Mouse (Mus musculus) embryonic facial prominence, embryonic 10.5 days (tissue): ENCODE measurements at regions not wholly inside any gene's neighbourhood (a gene's known extent, or its start where the extent isn't known, plus 50 kb on each side); places are given as distances from the start of the nearest gene placed in this dataset.

Experiments
- DNase-seq: peaks from one replicate; pipeline ENCODE4 v3.0.0-alpha.2; 2017; ENCODE audit warnings: low spot score
- H3K27ac ChIP-seq: fragments of 300-500 bp; sonication (generic); replicated peaks from 2 replicates; pipeline ENCODE4 v1.5.1; 2016; ENCODE audit warnings: mild to moderate bottlenecking
- H3K27me3 ChIP-seq: fragments of 300-500 bp; sonication (generic); replicated peaks from 2 replicates; pipeline ENCODE4 v1.6.1; 2016; ENCODE audit warnings: low read depth, mild to moderate bottlenecking; ENCODE audit not compliant: poor library complexity, severe bottlenecking
- H3K36me3 ChIP-seq: fragments of 300-500 bp; sonication (generic); replicated peaks from 2 replicates; pipeline ENCODE4 v1.6.1; 2016; ENCODE audit warnings: mild to moderate bottlenecking, moderate library complexity
- H3K4me1 ChIP-seq: fragments of 300-500 bp; sonication (generic); 2 replicates; pipeline ENCODE4 v1.6.1; 2016
- H3K4me3 ChIP-seq: fragments of 300-500 bp; sonication (generic); 2 replicates; pipeline ENCODE4 v1.5.1; 2016; ENCODE audit warnings: mild to moderate bottlenecking, moderate library complexity
- H3K9me3 ChIP-seq: fragments of 300-500 bp; sonication (generic); 2 replicates; pipeline ENCODE4 v1.6.1; 2016; ENCODE audit warnings: mild to moderate bottlenecking
- WGBS: fragments of 180-500 bp; shearing (Covaris S2); methylation state at CpG from one replicate; pipeline ENCODE4 v1.1.7; 2016; 5-methylcytosine and 5-hydroxymethylcytosine counted together

DNA sequence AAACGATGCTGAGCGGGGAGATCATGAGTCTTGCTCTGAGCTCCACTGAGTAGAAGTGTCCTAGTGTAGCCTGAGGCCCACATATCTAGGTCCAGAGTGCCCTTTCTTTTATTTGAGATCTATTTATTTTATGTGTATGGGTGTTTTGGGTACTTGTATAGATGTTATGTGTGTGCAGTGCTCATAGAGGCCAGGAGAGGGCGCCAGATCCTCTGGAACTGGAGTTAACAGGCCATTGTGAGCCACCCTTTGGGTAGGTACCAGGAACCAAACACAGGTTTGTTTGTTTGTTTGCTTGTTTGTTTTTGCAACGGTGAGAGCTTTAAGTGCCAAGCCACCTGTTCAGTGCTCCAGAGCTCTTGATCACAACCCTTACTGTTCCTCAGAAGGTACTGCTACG is 378.5 kb upstream of the Kazn start:
- peaks cover 34% of the 10 kb centered on the region for H3K4me1 ChIP-seq

DNA sequence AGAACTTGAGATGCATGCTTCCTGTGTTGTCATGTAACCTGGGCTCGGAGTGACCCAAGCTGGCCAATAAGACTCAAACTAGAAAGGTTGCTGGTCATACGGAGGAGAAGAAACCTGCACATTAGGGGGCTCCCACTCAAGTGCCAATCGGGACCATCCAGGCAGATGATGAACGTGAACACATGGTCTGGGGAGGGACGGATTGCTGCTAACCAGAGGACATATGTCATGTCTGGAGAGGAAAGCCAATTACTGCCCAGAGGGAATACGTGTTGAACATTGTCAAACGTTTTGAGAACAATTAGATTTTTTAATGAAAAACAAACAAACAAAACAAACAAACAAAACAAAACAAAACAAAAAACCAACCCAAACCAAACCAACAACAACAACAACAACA is 377.7 kb upstream of the Kazn start:
- WGBS, result 77% methylated on average over 7 of the region's 7 CpGs
- no peak overlapping the region for H3K4me3 ChIP-seq

More for the DNA sequence above, 378.5 kb upstream of the Kazn start:
- 65% methylated on average over 5 of the region's 5 CpGs for WGBS
- no peaks in the 10 kb centered on the region for H3K36me3 ChIP-seq
- DNase-seq, result peak; percentile 48
- 0 out of 2 replicates have a peak, but pooled peaks cover 2% of the 10 kb centered on the region for H3K27me3 ChIP-seq
- H3K27ac ChIP-seq, result no peak overlapping the region
- H3K4me3 ChIP-seq, result no peak overlapping the region
- no peaks in the 10 kb centered on the region for H3K9me3 ChIP-seq

DNA sequence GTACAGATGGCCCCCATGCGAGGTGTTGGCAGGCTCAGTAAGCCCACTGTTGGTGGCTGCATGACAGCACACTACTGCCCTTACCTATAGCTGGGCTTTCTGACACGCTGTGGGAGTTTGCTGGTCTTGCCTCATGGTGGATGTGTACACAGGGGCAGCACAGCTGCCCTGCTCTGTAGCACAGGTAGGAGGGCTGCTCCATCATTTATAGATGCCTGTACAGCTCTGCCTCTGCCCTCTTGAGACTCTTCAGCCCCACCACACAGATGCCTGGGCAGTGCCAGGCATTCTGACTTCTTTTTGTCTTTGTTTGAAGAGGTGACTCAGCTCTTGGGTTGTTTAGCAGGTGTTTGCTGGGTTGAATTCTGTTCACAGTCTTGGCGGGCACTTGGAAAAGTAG is 365.9 kb upstream of the Kazn start:
- no peak for DNase-seq
- no peaks in the 10 kb centered on the region for H3K36me3 ChIP-seq
- H3K4me1 ChIP-seq, result no peaks in the 10 kb centered on the region
- WGBS, result 89% methylated on average over 3 of the region's 3 CpGs
- H3K9me3 ChIP-seq, result no peaks in the 10 kb centered on the region
- no peak overlapping the region for H3K4me3 ChIP-seq
- H3K27me3 ChIP-seq, result no peaks in the 10 kb centered on the region
- no peak overlapping the region for H3K27ac ChIP-seq

More for the DNA sequence above, 377.7 kb upstream of the Kazn start:
- H3K27ac ChIP-seq, result no peak overlapping the region
- peaks cover 26% of the 10 kb centered on the region for H3K4me1 ChIP-seq
- no peaks in the 10 kb centered on the region for H3K36me3 ChIP-seq
- 0 out of 2 replicates have a peak, but pooled peaks cover 2% of the 10 kb centered on the region for H3K27me3 ChIP-seq
- DNase-seq, result no peak
- no peaks in the 10 kb centered on the region for H3K9me3 ChIP-seq

DNA sequence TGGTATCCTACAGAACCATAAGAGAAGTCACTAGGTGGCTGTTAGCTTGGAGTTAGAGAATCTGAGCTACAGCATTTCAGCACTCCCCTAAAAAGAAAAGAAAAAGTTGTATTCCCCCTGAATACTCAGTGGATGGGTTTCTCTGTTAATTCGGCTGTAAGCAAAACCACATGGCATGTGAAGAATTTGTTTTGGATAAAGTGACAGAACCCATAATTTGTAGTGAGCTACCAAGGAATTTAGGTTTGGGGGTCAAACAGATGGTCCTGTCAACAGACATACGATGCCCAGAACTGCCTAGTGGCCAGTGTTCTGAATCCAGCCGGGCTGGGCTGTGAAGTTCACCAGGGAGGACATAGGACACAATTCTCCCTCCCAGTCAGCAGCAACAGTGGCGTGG is 358.0 kb upstream of the Kazn start:
- Histone ChIP-seq H3K27me3 (no peaks in the 10 kb centered on the region), H3K4me1 (peaks cover 12% of the 10 kb centered on the region), H3K4me3 (no peak overlapping the region), H3K36me3 (no peaks in the 10 kb centered on the region), H3K27ac (no peak overlapping the region), H3K9me3 (no peaks in the 10 kb centered on the region)
- no peak for DNase-seq
- 54% methylated on average over 4 of the region's 4 CpGs for WGBS

DNA sequence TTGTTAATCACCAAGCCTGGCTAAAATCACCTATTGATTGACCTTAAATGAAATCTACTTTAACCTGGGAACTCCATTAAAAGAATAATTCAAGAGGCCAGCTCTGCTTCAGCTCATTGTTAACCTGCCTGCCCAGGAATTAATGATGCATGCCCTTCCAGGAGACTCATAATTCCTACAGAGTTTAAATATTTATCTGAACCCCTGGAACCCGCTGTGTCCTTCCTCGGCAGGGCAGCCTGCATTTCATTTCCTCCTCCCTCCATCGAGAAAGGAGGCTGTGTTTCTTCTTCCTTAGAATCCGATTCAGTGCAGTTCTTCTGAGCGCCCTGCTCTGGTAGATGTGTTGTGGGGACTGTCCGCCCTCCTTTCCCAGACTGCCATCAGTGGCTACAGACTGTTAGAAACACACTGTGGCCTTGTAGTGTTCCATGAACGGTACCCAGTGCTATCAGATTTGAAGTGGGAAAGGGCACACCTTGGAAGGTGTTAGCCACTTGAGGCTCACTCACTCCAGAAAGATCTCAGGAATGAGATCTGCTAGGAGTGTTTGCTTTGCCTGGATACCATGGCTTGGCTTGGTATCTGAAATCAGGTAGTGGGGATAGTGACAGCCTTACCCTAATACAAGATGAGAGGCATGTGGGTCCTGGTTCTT is 350.0 kb upstream of the Kazn start:
- Histone ChIP-seq H3K27me3 (peaks cover 11% of the 10 kb centered on the region; the same call in 1 of the 2 replicates), H3K9me3 (no peaks in the 10 kb centered on the region), H3K4me3 (no peak overlapping the region), H3K36me3 (no peaks in the 10 kb centered on the region), H3K4me1 (peaks cover 37% of the 10 kb centered on the region), H3K27ac (no peak overlapping the region; the same call in 1 of the 2 replicates)
- DNase-seq, result no peak
- whole genome bisulfite sequencing, result 72% methylated on average over 7 of the region's 7 CpGs

DNA sequence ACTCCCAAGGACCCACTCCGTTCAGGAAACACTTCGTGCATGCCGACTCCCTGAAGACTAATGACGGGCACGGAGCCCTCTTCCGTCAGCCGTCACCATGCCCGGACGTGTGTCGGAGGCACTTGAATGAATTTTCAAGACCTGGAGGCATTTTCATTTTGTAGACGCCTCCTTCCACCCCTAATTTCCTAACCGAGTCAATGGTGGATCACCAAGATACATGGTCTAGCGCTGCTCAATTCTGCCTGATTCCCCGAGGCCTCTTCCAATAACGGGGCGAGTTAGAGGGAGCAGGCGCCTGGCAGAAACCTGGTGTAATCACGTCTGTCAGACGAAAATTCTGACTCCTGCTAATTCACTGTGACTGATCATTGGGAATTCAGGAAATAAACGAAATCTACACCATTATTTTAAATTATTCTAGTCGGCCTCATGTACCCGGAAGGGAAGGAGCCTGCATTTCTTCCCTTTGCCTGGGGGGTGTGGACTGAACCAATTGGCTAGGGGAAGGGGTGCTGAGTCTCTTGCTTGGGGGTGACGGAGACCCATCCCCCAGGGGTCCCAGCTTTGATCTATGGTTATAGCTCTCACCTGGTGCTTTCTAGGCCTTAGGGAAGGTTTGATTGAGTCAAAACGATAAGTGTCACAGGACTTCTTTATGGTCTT is 349.4 kb upstream of the Kazn start:
- H3K27ac ChIP-seq, result peak overlapping the region; percentile 19; the same call in 1 of the 2 replicates
- peaks cover 37% of the 10 kb centered on the region for H3K4me1 ChIP-seq
- peaks cover 11% of the 10 kb centered on the region; the same call in 1 of the 2 replicates for H3K27me3 ChIP-seq
- WGBS, result 63% methylated on average over 24 of the region's 24 CpGs
- peak; percentile 40 for DNase-seq
- H3K36me3 ChIP-seq, result no peaks in the 10 kb centered on the region
- H3K9me3 ChIP-seq, result no peaks in the 10 kb centered on the region
- H3K4me3 ChIP-seq, result peak overlapping the region; percentile 8; the same call in 1 of the 2 replicates

DNA sequence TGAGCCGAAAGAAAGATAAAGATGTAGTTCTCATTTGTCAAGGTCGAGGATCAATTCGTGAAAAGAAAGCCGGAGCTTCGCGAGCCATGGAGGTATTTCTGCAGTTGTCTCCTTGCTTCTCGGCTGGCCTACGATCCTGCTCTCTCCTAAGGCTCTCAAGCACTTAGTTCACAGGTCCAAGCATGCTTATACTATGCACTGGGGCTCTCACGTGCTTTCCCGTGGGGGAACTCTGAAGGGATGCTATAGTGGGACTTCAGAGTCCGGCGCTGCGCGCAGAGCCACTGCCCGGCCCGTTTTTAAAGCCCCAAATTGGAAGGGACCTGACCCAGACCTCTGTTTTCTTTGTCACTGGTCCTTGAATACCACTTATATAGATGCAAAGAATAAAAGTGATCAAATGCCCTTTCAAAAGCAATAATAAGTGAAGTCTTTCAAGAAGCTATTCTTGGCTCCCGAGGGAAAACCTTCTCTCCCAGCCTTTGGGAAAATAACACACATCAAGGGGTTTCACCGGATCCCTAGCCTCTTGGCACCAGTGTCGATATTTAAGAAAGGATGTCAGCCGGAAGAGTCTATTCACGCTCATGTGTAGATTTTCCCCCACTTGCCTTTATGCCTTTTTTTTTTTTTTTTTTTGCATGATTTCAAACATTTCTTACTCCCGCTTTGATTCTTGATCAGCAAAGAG is 348.3 kb upstream of the Kazn start:
- no peak for DNase-seq
- H3K9me3 ChIP-seq, result no peaks in the 10 kb centered on the region
- no peak overlapping the region for H3K27ac ChIP-seq
- no peak overlapping the region for H3K4me3 ChIP-seq
- 76% methylated on average over 22 of the region's 22 CpGs for whole genome bisulfite sequencing
- H3K27me3 ChIP-seq, result peaks cover 11% of the 10 kb centered on the region; the same call in 1 of the 2 replicates
- H3K4me1 ChIP-seq, result peaks cover 37% of the 10 kb centered on the region
- no peaks in the 10 kb centered on the region for H3K36me3 ChIP-seq

DNA sequence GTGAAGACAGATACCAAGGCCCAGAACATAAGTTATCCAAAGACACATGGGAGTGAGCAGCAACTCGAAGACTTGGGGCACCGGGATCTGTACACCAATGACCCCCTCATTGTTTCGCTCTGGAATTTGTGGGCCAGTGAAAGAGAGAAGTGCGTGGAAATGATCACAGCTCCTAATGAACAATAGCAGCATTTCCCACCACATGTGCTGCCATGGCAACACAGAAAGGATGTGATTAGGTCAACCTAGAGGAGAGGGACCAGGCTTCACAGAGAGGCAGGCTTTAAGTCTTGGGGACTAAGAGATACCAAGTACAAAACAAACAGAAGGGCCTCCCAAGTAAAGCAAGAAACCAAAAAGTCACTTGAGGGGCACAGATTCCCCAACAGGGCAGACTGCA is 339.3 kb upstream of the Kazn start:
- peak; percentile 29 for DNase-seq
- no peak overlapping the region for H3K4me3 ChIP-seq
- peaks cover 27% of the 10 kb centered on the region for H3K4me1 ChIP-seq
- 67% methylated on average over 4 of the region's 4 CpGs for WGBS
- no peaks in the 10 kb centered on the region for H3K27me3 ChIP-seq
- no peaks in the 10 kb centered on the region for H3K9me3 ChIP-seq
- peak overlapping the region; percentile 20 for H3K27ac ChIP-seq
- no peaks in the 10 kb centered on the region for H3K36me3 ChIP-seq

DNA sequence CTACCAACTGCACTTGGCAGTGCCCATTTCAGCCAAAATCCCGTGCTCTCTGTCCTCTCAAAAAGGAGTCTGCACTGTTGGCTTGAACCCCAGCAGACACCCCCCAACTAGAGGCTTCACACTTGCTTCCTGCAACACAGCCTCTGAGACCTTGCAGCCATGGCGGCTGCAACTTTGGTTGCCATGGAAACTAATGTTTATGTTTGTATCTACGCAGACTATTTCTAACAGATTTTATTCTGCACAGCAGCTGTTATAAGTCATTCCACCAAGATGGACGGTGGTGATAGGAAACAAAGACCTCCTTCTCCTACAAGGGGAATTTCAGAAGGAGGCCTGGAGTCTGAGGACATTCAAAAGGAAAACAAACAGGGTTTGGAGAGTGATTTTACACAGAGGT is 338.3 kb upstream of the Kazn start:
- Histone ChIP-seq H3K4me1 (peaks cover 27% of the 10 kb centered on the region), H3K36me3 (no peaks in the 10 kb centered on the region), H3K27me3 (no peaks in the 10 kb centered on the region), H3K9me3 (no peaks in the 10 kb centered on the region), H3K27ac (peak overlapping the region; percentile 74), H3K4me3 (no peak overlapping the region)
- DNase-seq, result peak; percentile 45
- WGBS, result 42% methylated on average over 4 of the region's 4 CpGs

DNA sequence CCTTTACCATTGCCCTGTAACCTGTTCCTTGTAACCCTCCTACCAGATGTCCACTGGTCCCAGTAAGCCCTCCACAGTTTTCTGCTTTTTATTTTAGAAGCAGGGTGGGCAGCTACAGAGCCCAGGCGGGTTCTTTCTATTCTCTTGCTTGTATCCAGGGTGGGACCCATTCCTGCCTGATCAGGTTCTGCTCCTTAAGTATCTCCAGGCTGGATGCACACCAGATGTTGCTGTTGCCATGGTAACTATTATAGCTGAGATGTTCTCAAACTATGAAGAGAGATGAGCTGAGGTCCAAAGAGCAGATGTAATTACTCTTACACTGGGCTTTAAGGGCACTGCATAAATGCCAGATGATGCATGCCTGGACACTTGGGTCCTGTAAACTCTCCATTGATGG is 335.3 kb upstream of the Kazn start:
- DNase-seq, result no peak
- H3K27me3 ChIP-seq, result no peaks in the 10 kb centered on the region
- no peak overlapping the region for H3K27ac ChIP-seq
- WGBS, result 75% methylated on average over 1 of the region's 1 CpGs
- no peaks in the 10 kb centered on the region for H3K36me3 ChIP-seq
- H3K4me3 ChIP-seq, result no peak overlapping the region
- no peaks in the 10 kb centered on the region for H3K9me3 ChIP-seq
- peaks cover 27% of the 10 kb centered on the region for H3K4me1 ChIP-seq

DNA sequence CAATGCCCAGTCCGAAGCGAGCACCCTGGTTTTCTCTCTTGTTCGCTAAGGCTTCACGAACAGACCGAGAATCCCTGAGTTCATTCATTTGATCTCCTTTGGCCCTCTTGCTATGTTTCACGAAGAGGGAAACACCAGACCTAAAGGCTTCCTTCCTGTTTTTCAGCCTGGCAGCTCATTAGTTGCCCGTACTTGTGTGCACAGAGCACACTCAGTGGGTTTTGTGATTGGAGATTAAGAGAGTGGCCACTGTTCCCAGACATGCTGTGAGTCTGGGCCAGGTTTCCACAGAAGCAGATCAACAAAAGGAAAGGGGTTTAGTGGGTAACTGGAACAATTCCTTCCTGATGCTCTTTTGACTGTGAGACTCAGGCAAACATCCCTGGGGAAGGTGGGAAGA is 331.5 kb upstream of the Kazn start:
- Histone ChIP-seq H3K27me3 (no peaks in the 10 kb centered on the region), H3K36me3 (no peaks in the 10 kb centered on the region), H3K9me3 (no peaks in the 10 kb centered on the region), H3K27ac (no peak overlapping the region), H3K4me3 (no peak overlapping the region), H3K4me1 (peaks cover 7% of the 10 kb centered on the region; the same call in 1 of the 2 replicates)
- no peak for DNase-seq
- WGBS, result 85% methylated on average over 7 of the region's 7 CpGs

DNA sequence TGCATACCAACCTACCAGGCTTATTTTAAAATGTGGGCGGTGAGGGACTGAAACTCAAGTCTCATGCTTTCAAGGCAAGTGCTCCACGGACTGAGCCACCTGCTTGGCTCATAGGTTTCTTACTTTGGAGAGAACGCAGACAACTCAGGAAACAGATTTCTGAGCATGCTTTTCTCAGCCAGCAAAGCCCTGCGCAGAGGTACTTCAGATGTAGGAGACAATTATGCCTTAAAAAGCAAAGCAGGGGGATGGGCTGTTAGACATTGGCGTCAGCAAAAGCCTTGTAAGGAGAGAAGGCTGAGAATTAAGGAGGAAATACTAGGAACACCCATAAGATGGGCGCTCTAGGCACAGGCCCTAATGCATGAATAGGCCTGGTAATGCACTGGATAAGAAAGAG is 329.4 kb upstream of the Kazn start:
- DNase-seq, result no peak
- no peak overlapping the region for H3K27ac ChIP-seq
- H3K4me1 ChIP-seq, result 0 out of 2 replicates have a peak, but pooled peaks cover 4% of the 10 kb centered on the region
- no peaks in the 10 kb centered on the region for H3K27me3 ChIP-seq
- no peaks in the 10 kb centered on the region for H3K9me3 ChIP-seq
- H3K36me3 ChIP-seq, result no peaks in the 10 kb centered on the region
- 79% methylated on average over 6 of the region's 6 CpGs for WGBS
- H3K4me3 ChIP-seq, result no peak overlapping the region
